Mouse (Mus musculus): ENCODE measurements at regions not wholly inside any gene's neighbourhood (a gene's known extent, or its start where the extent isn't known, plus 50 kb on each side); places are given as distances from the start of the nearest gene placed in this dataset.

GRCm38 (mm10) chr1:41395081-41395480 lies 589.7 kb downstream of the Tmem182 start:
- no peak for TF ChIP-seq POLR2A (IDR thresholded peaks at IDR 0.05; ENCODE audit: insufficient read depth, low read length)
- no peak for TF ChIP-seq EP300 (IDR thresholded peaks at IDR 0.05; ENCODE audit: insufficient read depth, low read depth, low read length)
